Mouse (Mus musculus) layer of hippocampus, postnatal 36 days (tissue): ENCODE data around the gene Kdm4d. TPM values are rescaled to one million over a fixed set of nuclear protein-coding genes. Genes with fewer than 3 reads are reported as not detected.
A peak's percentile ranks its signal among the peaks of the same experiment; 100 is the strongest.
"Not testable (repeated sequence)": the region's sequence is repeated elsewhere in the genome, so short reads cannot be mapped to it uniquely, and the experiment has no call there.

Experiments used
- DNase-seq, 2 experiments: peaks; one replicate each; pipeline ENCODE4 v3.0.0; 2022
- total RNA-seq, 2 experiments: library from RNA; stranded (reverse); gene quantifications; 2 replicates each; pipeline ENCODE4 v1.2.3; 2021

Kdm4d gene
- 1 to 10 TPM in 1 of 2 experiments, under 1 TPM in 1; 0.97 to 1.3 TPM for total RNA-seq

GRCm38 (mm10) chr9:14500023-14500915, at the start of gene Kdm4d, which contains the start of gene Cwc15:
TSS of gene Kdm4d (minus strand) at chr9:14500482.
TSS of gene Cwc15 (plus strand) at chr9:14500617.
- DNase-seq: peak; percentile 88 to 92

GRCm38 (mm10) chr9:14548366-14548761, 48.1 kb upstream of the Kdm4d start:
- no peak for DNase-seq

GRCm38 (mm10) chr9:14547584-14548365, 47.5 kb upstream of the Kdm4d start:
- DNase-seq: no peak

GRCm38 (mm10) chr9:14544034-14544757, 43.9 kb upstream of the Kdm4d start:
- no peak for DNase-seq

- DNase-seq: no peak
Observed at GRCm38 (mm10) chr9:14534833-14535456, 34.7 kb upstream of the Kdm4d start.

- no peak for DNase-seq
Observed at GRCm38 (mm10) chr9:14533659-14534058, 33.4 kb upstream of the Kdm4d start.

GRCm38 (mm10) chr9:14532283-14532682, 32.0 kb upstream of the Kdm4d start:
- no peak for DNase-seq

GRCm38 (mm10) chr9:14530004-14530403, 29.7 kb upstream of the Kdm4d start:
- no peak for DNase-seq

GRCm38 (mm10) chr9:14523408-14524043, 23.2 kb upstream of the Kdm4d start:
- DNase-seq: peak; percentile 76 to 81

- no peak for DNase-seq
Observed at GRCm38 (mm10) chr9:14521695-14522094, 21.4 kb upstream of the Kdm4d start.

- DNase-seq: no peak
Observed at GRCm38 (mm10) chr9:14520971-14521670, 20.8 kb upstream of the Kdm4d start.

GRCm38 (mm10) chr9:14518105-14518504, 17.8 kb upstream of the Kdm4d start:
- DNase-seq: no peak

GRCm38 (mm10) chr9:14517296-14517695, 17.0 kb upstream of the Kdm4d start:
- no peak for DNase-seq

- peak in 1 of 2 experiments; percentile 19 for DNase-seq
Observed at GRCm38 (mm10) chr9:14512633-14513445, 12.6 kb upstream of the Kdm4d start.

- DNase-seq: no peak
Observed at GRCm38 (mm10) chr9:14500916-14501424, 688 bp upstream of the Kdm4d start.

GRCm38 (mm10) chr9:14498896-14499705, 1.2 kb downstream of the Kdm4d start:
- DNase-seq: no peak

GRCm38 (mm10) chr9:14463668-14464067, 36.6 kb downstream of the Kdm4d start:
- not testable (repeated sequence) for DNase-seq

GRCm38 (mm10) chr9:14462536-14462935, 37.7 kb downstream of the Kdm4d start:
- not testable (repeated sequence) for DNase-seq

GRCm38 (mm10) chr9:14456320-14456719, 44.0 kb downstream of the Kdm4d start:
- DNase-seq: no peak
